Mouse (Mus musculus): Measurements from ENCODE around the gene Ift88. TPM values are rescaled to one million over a fixed set of nuclear protein-coding genes. Genes with fewer than 3 reads are reported as not detected.
A peak's percentile ranks its signal among the peaks of the same experiment; 100 is the strongest.
"Not testable (repeated sequence)": the region's sequence is repeated elsewhere in the genome, so short reads cannot be mapped to it uniquely, and the experiment has no call there.

Gene Ift88
- polyA plus RNA-seq, 1 experiment from 2014 or later = 6.1 TPM

GRCm38 (mm10) chr14:57412166-57412565 lies 11.7 kb upstream of the Ift88 start:
- no peak overlapping the region for H3K9ac ChIP-seq (ENCODE audit: low read length)
- WGBS = 57% methylated on average over 7 of the region's 7 CpGs
- no peak for ATAC-seq (replicated peaks; ENCODE audit: extremely low read depth, insufficient read depth, low FRiP score)

DNA sequence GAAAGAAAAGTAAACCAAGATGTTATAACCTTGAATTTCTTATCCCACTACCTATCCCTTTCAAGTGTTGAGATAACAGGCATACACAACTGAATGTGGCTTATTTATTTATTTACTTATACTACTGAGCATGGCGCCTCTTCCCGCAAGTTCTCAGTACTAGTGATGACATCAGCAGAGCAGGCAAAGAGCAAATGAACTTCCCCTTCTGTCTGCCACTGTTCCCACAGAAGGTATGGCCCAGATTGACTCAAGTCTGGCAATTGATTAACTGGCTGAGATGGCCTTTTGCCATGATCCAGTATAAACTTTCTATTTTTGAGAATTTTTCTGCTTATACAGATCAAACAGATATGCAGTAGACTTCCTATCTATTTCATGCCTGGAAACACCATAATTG lies 6.7 kb upstream of the Ift88 start:
- no peaks in the 10 kb centered on the region for H3K27me3 ChIP-seq (ENCODE audit: control insufficient read depth, insufficient read depth, low read length)
- peaks cover under 1% of the 10 kb centered on the region; the same call in 1 of the 2 replicates for H3K4me1 ChIP-seq (ENCODE audit: control insufficient read depth, insufficient read depth, low read length)
- H3K4me3 ChIP-seq (ENCODE audit: low read length) = no peak overlapping the region
- no peak overlapping the region for H3K9ac ChIP-seq (ENCODE audit: low read length)
- no peak overlapping the region for H3K27ac ChIP-seq (ENCODE audit: low read length)
- no peaks in the 10 kb centered on the region for H3K36me3 ChIP-seq (ENCODE audit: control insufficient read depth, insufficient read depth)
- 76% methylated on average over 2 of the region's 2 CpGs for WGBS
- ATAC-seq (replicated peaks; ENCODE audit: extremely low read depth, insufficient read depth, low FRiP score) = no peak
- no peak overlapping the region for H3K4me2 ChIP-seq (ENCODE audit: low read depth, low read length)
- no peaks in the 10 kb centered on the region for H3K9me3 ChIP-seq (replicated peaks; ENCODE audit: control insufficient read depth, low read length)

More at GRCm38 (mm10) chr14:57412166-57412565, 11.7 kb upstream of the Ift88 start:
- Histone ChIP-seq H3K9me3 (replicated peaks; ENCODE audit: control insufficient read depth, low read length) (no peaks in the 10 kb centered on the region), H3K36me3 (ENCODE audit: control insufficient read depth, insufficient read depth) (no peaks in the 10 kb centered on the region), H3K27me3 (ENCODE audit: control insufficient read depth, insufficient read depth, low read length) (no peaks in the 10 kb centered on the region), H3K4me2 (ENCODE audit: low read depth, low read length) (no peak overlapping the region), H3K4me1 (ENCODE audit: control insufficient read depth, insufficient read depth, low read length) (peaks cover 6% of the 10 kb centered on the region), H3K27ac (ENCODE audit: low read length) (no peak overlapping the region), H3K4me3 (ENCODE audit: low read length) (no peak overlapping the region)

DNA sequence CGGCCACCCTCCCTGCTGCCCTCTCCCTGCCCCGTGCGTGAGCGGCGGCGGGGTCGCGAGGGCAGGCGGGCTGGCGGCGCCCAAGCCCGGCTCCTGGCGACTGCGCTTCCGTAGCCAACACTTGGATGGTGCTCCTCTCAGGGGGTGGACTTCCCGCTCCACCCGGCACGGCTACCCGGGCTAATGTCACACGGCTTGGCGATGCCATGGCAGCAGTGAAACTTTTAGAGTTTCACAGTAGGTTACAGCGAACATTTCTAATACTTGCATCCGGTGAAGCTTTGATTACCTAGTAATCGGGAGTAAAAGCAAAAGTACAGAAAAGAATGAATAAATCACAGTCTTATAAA lies 325 bp downstream of the Ift88 start:
- WGBS = under 1% methylated on average over 24 of the region's 24 CpGs

GRCm38 (mm10) chr14:57430451-57430850 lies 6.6 kb downstream of the Ift88 start:
- ATAC-seq (replicated peaks; ENCODE audit: extremely low read depth, insufficient read depth, low FRiP score) = no peak
- no peak overlapping the region for H3K9ac ChIP-seq (ENCODE audit: low read length)
- H3K36me3 ChIP-seq (ENCODE audit: control insufficient read depth, insufficient read depth) = no peaks in the 10 kb centered on the region
- 64% methylated on average over 2 of the region's 2 CpGs for WGBS
- H3K4me3 ChIP-seq (ENCODE audit: low read length) = no peak overlapping the region
- H3K4me2 ChIP-seq (ENCODE audit: low read depth, low read length) = no peak overlapping the region
- no peak overlapping the region for H3K27ac ChIP-seq (ENCODE audit: low read length)
- no peaks in the 10 kb centered on the region for H3K9me3 ChIP-seq (replicated peaks; ENCODE audit: control insufficient read depth, low read length)
- H3K4me1 ChIP-seq (ENCODE audit: control insufficient read depth, insufficient read depth, low read length) = no peaks in the 10 kb centered on the region
- H3K27me3 ChIP-seq (ENCODE audit: control insufficient read depth, insufficient read depth, low read length) = no peaks in the 10 kb centered on the region

More for the DNA sequence above, 325 bp downstream of the Ift88 start:
- peak overlapping the region; percentile 36; the same call in 1 of the 2 replicates for H3K27ac ChIP-seq (ENCODE audit: low read length)
- peak; percentile 83 for ATAC-seq (replicated peaks; ENCODE audit: extremely low read depth, insufficient read depth, low FRiP score)
- peak overlapping the region; percentile 84 for H3K4me3 ChIP-seq (ENCODE audit: low read length)
- H3K9me3 ChIP-seq (replicated peaks; ENCODE audit: control insufficient read depth, low read length) = no peaks in the 10 kb centered on the region
- H3K36me3 ChIP-seq (ENCODE audit: control insufficient read depth, insufficient read depth) = no peaks in the 10 kb centered on the region
- peak overlapping the region; percentile 87 for H3K4me2 ChIP-seq (ENCODE audit: low read depth, low read length)
- H3K4me1 ChIP-seq (ENCODE audit: control insufficient read depth, insufficient read depth, low read length) = peaks cover 4% of the 10 kb centered on the region
- H3K27me3 ChIP-seq (ENCODE audit: control insufficient read depth, insufficient read depth, low read length) = no peaks in the 10 kb centered on the region
- peak overlapping the region; percentile 78 for H3K9ac ChIP-seq (ENCODE audit: low read length)

- no peak for ATAC-seq (replicated peaks; ENCODE audit: extremely low read depth, insufficient read depth, low FRiP score)
- Histone ChIP-seq H3K9me3 (replicated peaks; ENCODE audit: control insufficient read depth, low read length) (no peaks in the 10 kb centered on the region), H3K9ac (ENCODE audit: low read length) (no peak overlapping the region), H3K36me3 (ENCODE audit: control insufficient read depth, insufficient read depth) (peaks cover 4% of the 10 kb centered on the region; the same call in 1 of the 2 replicates), H3K4me1 (ENCODE audit: control insufficient read depth, insufficient read depth, low read length) (no peaks in the 10 kb centered on the region), H3K4me3 (ENCODE audit: low read length) (no peak overlapping the region), H3K27me3 (ENCODE audit: control insufficient read depth, insufficient read depth, low read length) (no peaks in the 10 kb centered on the region), H3K4me2 (ENCODE audit: low read depth, low read length) (no peak overlapping the region), H3K27ac (ENCODE audit: low read length) (no peak overlapping the region)
- 66% methylated on average over 1 of the region's 1 CpGs for WGBS
These were observed 28.7 kb downstream of the Ift88 start for GRCm38 (mm10) chr14:57452516-57452915.

DNA sequence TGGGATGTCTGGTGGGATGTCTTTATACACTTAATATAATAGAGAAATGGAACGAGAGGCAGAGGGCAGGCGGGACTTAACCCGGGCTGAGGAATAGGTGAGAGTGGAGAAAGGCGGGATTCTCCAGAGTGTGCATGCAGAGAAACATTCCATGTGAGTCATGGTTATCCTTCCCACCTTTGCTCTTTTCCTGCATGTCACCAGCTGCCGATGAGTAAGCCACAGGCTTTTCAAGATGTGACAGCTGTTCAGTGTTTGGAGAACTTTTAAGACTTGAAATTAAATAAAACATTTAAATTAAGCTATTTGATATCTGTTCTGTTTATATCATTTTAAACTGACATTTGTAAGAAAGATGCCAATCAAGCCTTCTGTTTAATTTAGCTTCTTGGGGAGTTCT lies 36.0 kb downstream of the Ift88 start:
- Histone ChIP-seq H3K27ac (ENCODE audit: low read length) (no peak overlapping the region), H3K4me3 (ENCODE audit: low read length) (no peak overlapping the region), H3K4me1 (ENCODE audit: control insufficient read depth, insufficient read depth, low read length) (no peaks in the 10 kb centered on the region), H3K9ac (ENCODE audit: low read length) (no peak overlapping the region), H3K27me3 (ENCODE audit: control insufficient read depth, insufficient read depth, low read length) (no peaks in the 10 kb centered on the region), H3K9me3 (replicated peaks; ENCODE audit: control insufficient read depth, low read length) (no peaks in the 10 kb centered on the region), H3K36me3 (ENCODE audit: control insufficient read depth, insufficient read depth) (no peaks in the 10 kb centered on the region), H3K4me2 (ENCODE audit: low read depth, low read length) (no peak overlapping the region)
- WGBS = 82% methylated on average over 5 of the region's 5 CpGs
- ATAC-seq (replicated peaks; ENCODE audit: extremely low read depth, insufficient read depth, low FRiP score) = no peak

- H3K27me3 ChIP-seq (ENCODE audit: control insufficient read depth, insufficient read depth, low read length); H3K4me3 ChIP-seq (ENCODE audit: low read length); H3K9me3 ChIP-seq (replicated peaks; ENCODE audit: control insufficient read depth, low read length); H3K4me1 ChIP-seq (ENCODE audit: control insufficient read depth, insufficient read depth, low read length); H3K36me3 ChIP-seq (ENCODE audit: control insufficient read depth, insufficient read depth); H3K4me2 ChIP-seq (ENCODE audit: low read depth, low read length); H3K27ac ChIP-seq (ENCODE audit: low read length); H3K9ac ChIP-seq (ENCODE audit: low read length); ATAC-seq (replicated peaks; ENCODE audit: extremely low read depth, insufficient read depth, low FRiP score): not testable (repeated sequence)
- WGBS = 78% methylated on average over 5 of the region's 5 CpGs
These were observed 36.5 kb downstream of the Ift88 start for GRCm38 (mm10) chr14:57460326-57460725.

GRCm38 (mm10) chr14:57462871-57463270 lies 39.0 kb downstream of the Ift88 start:
- Histone ChIP-seq H3K27me3 (ENCODE audit: control insufficient read depth, insufficient read depth, low read length) (no peaks in the 10 kb centered on the region), H3K36me3 (ENCODE audit: control insufficient read depth, insufficient read depth) (no peaks in the 10 kb centered on the region), H3K4me2 (ENCODE audit: low read depth, low read length) (no peak overlapping the region), H3K9me3 (replicated peaks; ENCODE audit: control insufficient read depth, low read length) (no peaks in the 10 kb centered on the region), H3K9ac (ENCODE audit: low read length) (no peak overlapping the region), H3K4me1 (ENCODE audit: control insufficient read depth, insufficient read depth, low read length) (no peaks in the 10 kb centered on the region), H3K4me3 (ENCODE audit: low read length) (no peak overlapping the region), H3K27ac (ENCODE audit: low read length) (no peak overlapping the region)
- 58% methylated on average over 5 of the region's 5 CpGs for WGBS
- ATAC-seq (replicated peaks; ENCODE audit: extremely low read depth, insufficient read depth, low FRiP score) = no peak

- Histone ChIP-seq H3K9ac (ENCODE audit: low read length) (no peak overlapping the region), H3K27ac (ENCODE audit: low read length) (no peak overlapping the region), H3K4me3 (ENCODE audit: low read length) (no peak overlapping the region), H3K36me3 (ENCODE audit: control insufficient read depth, insufficient read depth) (no peaks in the 10 kb centered on the region), H3K9me3 (replicated peaks; ENCODE audit: control insufficient read depth, low read length) (no peaks in the 10 kb centered on the region), H3K4me1 (ENCODE audit: control insufficient read depth, insufficient read depth, low read length) (peaks cover 9% of the 10 kb centered on the region), H3K27me3 (ENCODE audit: control insufficient read depth, insufficient read depth, low read length) (no peaks in the 10 kb centered on the region), H3K4me2 (ENCODE audit: low read depth, low read length) (no peak overlapping the region)
- WGBS = 56% methylated on average over 2 of the region's 2 CpGs
- ATAC-seq (replicated peaks; ENCODE audit: extremely low read depth, insufficient read depth, low FRiP score) = no peak
These were observed 51.2 kb downstream of the Ift88 start for GRCm38 (mm10) chr14:57475057-57475456.

- no peak for ATAC-seq (replicated peaks; ENCODE audit: extremely low read depth, insufficient read depth, low FRiP score)
These were observed 58.4 kb downstream of the Ift88 start for GRCm38 (mm10) chr14:57482262-57482661.

More at GRCm38 (mm10) chr14:57482262-57482661, 58.4 kb downstream of the Ift88 start:
- Histone ChIP-seq H3K4me3 (ENCODE audit: low read length) (no peak overlapping the region), H3K27me3 (ENCODE audit: control insufficient read depth, insufficient read depth, low read length) (no peaks in the 10 kb centered on the region), H3K9ac (ENCODE audit: low read length) (no peak overlapping the region), H3K9me3 (replicated peaks; ENCODE audit: control insufficient read depth, low read length) (no peaks in the 10 kb centered on the region), H3K27ac (ENCODE audit: low read length) (no peak overlapping the region), H3K4me1 (ENCODE audit: control insufficient read depth, insufficient read depth, low read length) (no peaks in the 10 kb centered on the region), H3K4me2 (ENCODE audit: low read depth, low read length) (no peak overlapping the region), H3K36me3 (ENCODE audit: control insufficient read depth, insufficient read depth) (no peaks in the 10 kb centered on the region)
- WGBS = 88% methylated on average over 2 of the region's 2 CpGs

Measured in heart, embryonic 16.5 days (tissue).